Mouse (Mus musculus) lung, embryonic 15.5 days (tissue): ENCODE data around the gene Pon1. TPM values are rescaled to one million over a fixed set of nuclear protein-coding genes. Genes with fewer than 3 reads are reported as not detected.

ENCODE experiments used
- ATAC-seq: fragments of 200-750 bp; cut with Nextera tagmentation; 2 replicates; pipeline ENCODE4 v1.8.0; 2017; ENCODE audit warnings: moderate number of reproducible peaks, borderline replicate concordance; ENCODE audit not compliant: low FRiP score, low TSS enrichment; ENCODE audit errors: extremely low read depth
- H3K27ac ChIP-seq: fragments of 300-500 bp; sonication (generic); 2 replicates; pipeline ENCODE4 v1.5.1; 2015; ENCODE audit warnings: moderate library complexity, mild to moderate bottlenecking, inconsistent platforms
- H3K27me3 ChIP-seq: fragments of 300-500 bp; sonication (generic); 2 replicates; pipeline ENCODE4 v1.6.1; 2015; ENCODE audit warnings: inconsistent platforms
- H3K36me3 ChIP-seq: fragments of 300-500 bp; sonication (generic); 2 replicates; pipeline ENCODE4 v1.6.1; 2015; ENCODE audit warnings: inconsistent platforms
- H3K4me1 ChIP-seq: fragments of 300-500 bp; sonication (generic); 2 replicates; pipeline ENCODE4 v1.6.1; 2015; ENCODE audit warnings: inconsistent platforms
- H3K4me2 ChIP-seq: fragments of 300-500 bp; sonication (generic); 2 replicates; pipeline ENCODE4 v1.6.1; 2015; ENCODE audit warnings: inconsistent platforms, mild to moderate bottlenecking, moderate library complexity
- H3K4me3 ChIP-seq: fragments of 300-500 bp; sonication (generic); 2 replicates; pipeline ENCODE4 v1.5.1; 2015; ENCODE audit warnings: mild to moderate bottlenecking, inconsistent platforms
- H3K9ac ChIP-seq: fragments of 300-500 bp; sonication (generic); 2 replicates; pipeline ENCODE4 v1.6.1; 2015; ENCODE audit warnings: inconsistent platforms
- H3K9me3 ChIP-seq: fragments of 300-500 bp; sonication (generic); 2 replicates; pipeline ENCODE4 v1.6.1; 2016; ENCODE audit warnings: inconsistent platforms
- WGBS: fragments of 180-500 bp; shearing (Covaris S2); methylation state at CpG from one replicate; pipeline ENCODE4 v1.1.7; 2015; 5-methylcytosine and 5-hydroxymethylcytosine counted together
- polyA plus RNA-seq: library from polyadenylated mRNA; unstranded; fragments of >200 nt; fragmentation: Nextera tagmentation; extraction: Ambion mirVana; gene quantifications from 2 replicates; pipeline ENCODE4 v1.2.1, GENCODE M21; 2015

Pon1 gene
- polyA plus RNA-seq, 1 experiment from 2014 or later: not detected

GRCm38 (mm10) chr6:5154786-5155185 lies 39.0 kb downstream of the Pon1 start:
- Histone ChIP-seq H3K4me2 (no peak overlapping the region), H3K4me3 (no peak overlapping the region), H3K27ac (no peak overlapping the region), H3K9ac (no peak overlapping the region), H3K27me3 (no peaks in the 10 kb centered on the region), H3K9me3 (no peaks in the 10 kb centered on the region), H3K36me3 (no peaks in the 10 kb centered on the region), H3K4me1 (peaks cover 19% of the 10 kb centered on the region)
- 71% methylated on average over 6 of the region's 6 CpGs for WGBS
- ATAC-seq: no peak

- no peak overlapping the region for H3K9ac ChIP-seq
- WGBS: 55% methylated on average over 2 of the region's 2 CpGs
- H3K27ac ChIP-seq: no peak overlapping the region
- no peaks in the 10 kb centered on the region for H3K27me3 ChIP-seq
- no peak overlapping the region for H3K4me3 ChIP-seq
- H3K36me3 ChIP-seq: no peaks in the 10 kb centered on the region
- no peaks in the 10 kb centered on the region for H3K9me3 ChIP-seq
- peaks cover 19% of the 10 kb centered on the region for H3K4me1 ChIP-seq
- H3K4me2 ChIP-seq: no peak overlapping the region
- ATAC-seq: no peak
Observed at GRCm38 (mm10) chr6:5152185-5152584, 41.6 kb downstream of the Pon1 start.

GRCm38 (mm10) chr6:5151171-5151570 lies 42.6 kb downstream of the Pon1 start:
- H3K4me1 ChIP-seq: peaks cover 19% of the 10 kb centered on the region
- H3K27me3 ChIP-seq: no peaks in the 10 kb centered on the region
- no peak for ATAC-seq
- H3K9me3 ChIP-seq: no peaks in the 10 kb centered on the region
- no peak overlapping the region for H3K9ac ChIP-seq
- H3K27ac ChIP-seq: no peak overlapping the region
- no peak overlapping the region for H3K4me3 ChIP-seq
- no peaks in the 10 kb centered on the region for H3K36me3 ChIP-seq
- H3K4me2 ChIP-seq: no peak overlapping the region
- WGBS: 38% methylated on average over 4 of the region's 4 CpGs

- H3K27ac ChIP-seq: no peak overlapping the region
Observed at GRCm38 (mm10) chr6:5149941-5150340, 43.8 kb downstream of the Pon1 start.

GRCm38 (mm10) chr6:5147488-5148142 lies 46.1 kb downstream of the Pon1 start:
- H3K4me1 ChIP-seq: peaks cover 19% of the 10 kb centered on the region
- H3K9ac ChIP-seq: no peak overlapping the region
- H3K36me3 ChIP-seq: no peaks in the 10 kb centered on the region
- H3K27ac ChIP-seq: no peak overlapping the region
- H3K9me3 ChIP-seq: no peaks in the 10 kb centered on the region
- WGBS: 68% methylated on average over 13 of the region's 13 CpGs
- H3K27me3 ChIP-seq: no peaks in the 10 kb centered on the region
- H3K4me2 ChIP-seq: no peak overlapping the region
- no peak for ATAC-seq
- no peak overlapping the region for H3K4me3 ChIP-seq

More at GRCm38 (mm10) chr6:5149941-5150340, 43.8 kb downstream of the Pon1 start:
- Histone ChIP-seq H3K9ac (no peak overlapping the region), H3K4me2 (no peak overlapping the region), H3K9me3 (no peaks in the 10 kb centered on the region), H3K4me1 (peaks cover 19% of the 10 kb centered on the region), H3K27me3 (no peaks in the 10 kb centered on the region), H3K36me3 (no peaks in the 10 kb centered on the region), H3K4me3 (no peak overlapping the region)
- 85% methylated on average over 2 of the region's 2 CpGs for WGBS
- ATAC-seq: no peak

GRCm38 (mm10) chr6:5139666-5140065 lies 54.1 kb downstream of the Pon1 start:
- no peaks in the 10 kb centered on the region for H3K4me1 ChIP-seq
- H3K9me3 ChIP-seq: no peaks in the 10 kb centered on the region
- no peak overlapping the region for H3K4me3 ChIP-seq
- no peak overlapping the region for H3K27ac ChIP-seq
- 89% methylated on average over 9 of the region's 9 CpGs for WGBS
- H3K36me3 ChIP-seq: peaks cover under 1% of the 10 kb centered on the region; the same call in 1 of the 2 replicates
- H3K4me2 ChIP-seq: no peak overlapping the region
- H3K27me3 ChIP-seq: no peaks in the 10 kb centered on the region
- no peak for ATAC-seq
- H3K9ac ChIP-seq: no peak overlapping the region

GRCm38 (mm10) chr6:5138875-5139631 lies 54.7 kb downstream of the Pon1 start:
- Histone ChIP-seq H3K4me3 (no peak overlapping the region), H3K4me1 (no peaks in the 10 kb centered on the region), H3K9ac (no peak overlapping the region), H3K27ac (no peak overlapping the region), H3K36me3 (peaks cover 5% of the 10 kb centered on the region; the same call in 1 of the 2 replicates), H3K9me3 (no peaks in the 10 kb centered on the region), H3K27me3 (no peaks in the 10 kb centered on the region), H3K4me2 (no peak overlapping the region)
- no peak for ATAC-seq
- 88% methylated on average over 12 of the region's 12 CpGs for WGBS

- no peaks in the 10 kb centered on the region for H3K4me1 ChIP-seq
- peaks cover 5% of the 10 kb centered on the region; the same call in 1 of the 2 replicates for H3K36me3 ChIP-seq
- H3K9ac ChIP-seq: no peak overlapping the region
- no peak overlapping the region for H3K27ac ChIP-seq
- H3K9me3 ChIP-seq: no peaks in the 10 kb centered on the region
- H3K4me3 ChIP-seq: no peak overlapping the region
- ATAC-seq: no peak
- H3K4me2 ChIP-seq: no peak overlapping the region
- no peaks in the 10 kb centered on the region for H3K27me3 ChIP-seq
- 79% methylated on average over 6 of the region's 6 CpGs for WGBS
Observed at GRCm38 (mm10) chr6:5136046-5136445, 57.7 kb downstream of the Pon1 start.

GRCm38 (mm10) chr6:5134986-5135385 lies 58.8 kb downstream of the Pon1 start:
- Histone ChIP-seq H3K36me3 (peaks cover 5% of the 10 kb centered on the region; the same call in 1 of the 2 replicates), H3K4me3 (no peak overlapping the region), H3K4me2 (no peak overlapping the region), H3K27me3 (no peaks in the 10 kb centered on the region), H3K9ac (no peak overlapping the region), H3K4me1 (no peaks in the 10 kb centered on the region), H3K27ac (no peak overlapping the region), H3K9me3 (no peaks in the 10 kb centered on the region)
- no peak for ATAC-seq
- WGBS: 41% methylated on average over 6 of the region's 6 CpGs

GRCm38 (mm10) chr6:5129364-5130093 lies 64.2 kb downstream of the Pon1 start:
- Histone ChIP-seq H3K27ac (no peak overlapping the region), H3K9me3 (no peaks in the 10 kb centered on the region), H3K4me3 (no peak overlapping the region), H3K9ac (no peak overlapping the region), H3K36me3 (peaks cover 3% of the 10 kb centered on the region; the same call in 1 of the 2 replicates), H3K4me2 (no peak overlapping the region), H3K4me1 (no peaks in the 10 kb centered on the region), H3K27me3 (no peaks in the 10 kb centered on the region)
- ATAC-seq: no peak
- 87% methylated on average over 14 of the region's 14 CpGs for WGBS

GRCm38 (mm10) chr6:5120229-5120628 lies 73.5 kb downstream of the Pon1 start:
- H3K4me1 ChIP-seq: no peaks in the 10 kb centered on the region
- no peaks in the 10 kb centered on the region for H3K9me3 ChIP-seq
- no peaks in the 10 kb centered on the region for H3K27me3 ChIP-seq
- no peaks in the 10 kb centered on the region for H3K36me3 ChIP-seq
- no peak overlapping the region for H3K4me2 ChIP-seq
- no peak overlapping the region for H3K4me3 ChIP-seq
- H3K9ac ChIP-seq: no peak overlapping the region
- 52% methylated on average over 3 of the region's 3 CpGs for WGBS
- no peak for ATAC-seq
- no peak overlapping the region for H3K27ac ChIP-seq
